Mouse (Mus musculus) spleen, postnatal 14 days (tissue): ENCODE data around the gene Olfr62.

ENCODE experiments used
- DNase-seq, 2 experiments: peaks; one replicate each; pipeline ENCODE4 v3.0.0; 2021 to 2022; ENCODE audit warnings: low spot score in 2 of 2

Olfr62 gene

DNA sequence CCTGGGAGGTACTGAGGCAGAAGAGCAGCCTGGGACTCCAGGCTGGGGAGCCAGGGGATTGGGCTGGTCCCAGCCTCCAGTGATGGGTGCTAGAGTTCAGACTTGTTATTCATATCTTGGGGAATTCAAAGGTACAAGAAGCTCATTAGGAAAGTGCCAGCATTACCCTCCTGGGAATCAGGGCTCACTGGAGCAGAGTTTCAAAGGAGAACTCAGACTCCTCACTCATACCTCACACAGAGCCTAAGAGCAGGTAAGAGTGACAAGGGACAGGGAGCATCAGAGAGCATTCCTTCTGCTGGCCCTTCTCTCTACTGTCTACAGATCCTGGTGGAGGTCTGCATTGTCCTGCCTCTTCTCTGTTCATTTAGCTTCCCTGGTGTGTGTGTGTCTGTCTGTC is at the start of gene Olfr62:
Olfr62 (plus strand) TSS at position 301 of the 400 bp plus-strand sequence.
- DNase-seq = no peak

DNA sequence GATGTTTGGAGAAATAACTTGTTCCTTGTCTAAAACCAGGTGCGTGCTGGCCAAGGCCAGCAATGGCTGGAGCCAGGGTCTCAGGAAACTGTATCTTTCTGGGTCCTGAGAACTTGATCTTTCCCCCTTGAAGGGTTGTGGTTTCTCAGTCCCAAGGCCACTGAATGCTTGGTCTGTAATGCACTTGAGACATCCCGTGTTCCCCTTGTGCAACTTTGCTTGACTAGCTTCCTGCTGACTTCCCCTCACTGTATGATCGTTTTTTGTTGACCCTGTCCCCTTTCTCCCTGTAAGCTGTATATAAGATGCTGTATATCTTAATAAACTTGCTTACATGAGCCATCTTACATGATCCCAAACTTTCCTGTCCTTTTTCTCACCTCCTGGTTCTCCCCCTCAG is 48.9 kb upstream of the Olfr62 start:
- DNase-seq = no peak

DNA sequence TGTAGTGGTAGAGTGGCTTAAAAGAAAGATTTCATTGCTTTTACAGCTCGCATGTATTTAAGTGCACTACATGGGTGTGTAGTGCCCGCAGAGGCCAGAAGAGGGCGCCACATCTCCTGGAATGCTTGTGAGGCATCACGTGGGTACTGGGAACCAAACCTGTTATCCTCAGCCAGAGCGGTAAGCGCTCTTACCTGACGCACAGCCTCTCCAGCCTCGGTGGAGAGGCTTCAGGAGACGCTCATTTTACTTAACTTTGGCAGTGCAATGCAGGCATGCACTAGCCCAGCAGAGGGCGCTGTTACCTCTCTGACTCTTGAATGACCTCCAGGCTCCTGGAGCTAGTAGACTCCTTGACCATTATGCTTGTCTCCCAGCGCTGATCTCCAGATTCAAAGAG is 46.1 kb upstream of the Olfr62 start:
- DNase-seq = peak in 1 of 2 experiments; percentile 28

DNA sequence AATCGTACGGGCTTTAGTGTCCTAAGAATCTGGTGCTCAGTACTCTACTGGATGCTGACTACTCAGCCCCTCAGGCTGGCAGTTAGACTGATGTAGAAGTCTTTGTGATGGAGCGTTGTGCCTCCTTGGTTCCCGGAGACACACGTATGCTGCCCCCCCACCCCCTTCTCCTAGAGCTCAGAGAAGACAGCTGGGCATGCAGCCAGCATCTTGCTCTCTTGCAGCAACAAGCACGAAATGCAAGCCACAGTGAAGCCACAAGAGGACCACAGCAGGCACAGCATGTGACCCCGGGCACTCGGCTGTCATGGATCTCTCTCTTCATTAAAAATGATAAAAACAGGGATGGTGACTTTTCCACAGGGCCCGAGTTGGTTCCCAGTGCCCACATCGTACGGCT is 43.3 kb upstream of the Olfr62 start:
- no peak for DNase-seq

DNA sequence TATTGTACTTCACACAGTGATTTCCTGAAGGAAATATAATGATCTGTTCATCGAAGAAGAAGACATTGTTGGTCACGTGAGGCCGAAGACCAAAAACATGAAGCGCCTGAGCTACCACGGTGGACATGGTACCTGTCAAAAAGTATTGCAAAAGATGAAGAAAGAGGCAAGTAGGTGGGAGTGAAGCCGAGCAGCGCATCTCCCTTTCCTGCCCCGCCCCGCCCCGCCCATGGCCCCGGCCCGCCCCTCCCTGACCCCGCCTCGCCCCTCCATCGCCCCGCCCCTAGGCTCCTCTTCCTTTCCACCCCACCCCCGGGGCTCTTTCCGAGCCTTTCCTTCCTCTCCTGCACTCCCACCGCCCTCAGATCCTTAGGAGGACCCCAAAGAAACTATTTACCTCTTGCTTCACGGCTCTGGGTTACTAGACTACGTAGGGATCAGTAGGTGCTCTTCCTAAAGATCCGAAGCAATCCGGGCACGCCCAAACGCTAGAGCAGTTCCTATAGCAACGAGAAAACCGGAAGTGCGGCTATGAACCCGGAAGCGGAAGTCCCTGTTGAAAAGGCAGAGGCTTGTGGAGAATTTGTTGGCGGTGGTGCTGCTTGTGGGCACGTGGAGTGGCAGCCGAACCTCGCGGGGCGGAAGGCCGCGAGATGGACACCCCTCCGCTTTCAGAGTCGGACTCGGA is 38.3 kb upstream of the Olfr62 start, which contains the start of the genes Cfap57 and Ebna1bp2:
Cfap57 (minus strand) TSS at position 499 of the 688 bp plus-strand sequence.
Ebna1bp2 (plus strand) TSS at position 521 of the 688 bp plus-strand sequence.
- DNase-seq = peak; percentile 70 to 84

DNA sequence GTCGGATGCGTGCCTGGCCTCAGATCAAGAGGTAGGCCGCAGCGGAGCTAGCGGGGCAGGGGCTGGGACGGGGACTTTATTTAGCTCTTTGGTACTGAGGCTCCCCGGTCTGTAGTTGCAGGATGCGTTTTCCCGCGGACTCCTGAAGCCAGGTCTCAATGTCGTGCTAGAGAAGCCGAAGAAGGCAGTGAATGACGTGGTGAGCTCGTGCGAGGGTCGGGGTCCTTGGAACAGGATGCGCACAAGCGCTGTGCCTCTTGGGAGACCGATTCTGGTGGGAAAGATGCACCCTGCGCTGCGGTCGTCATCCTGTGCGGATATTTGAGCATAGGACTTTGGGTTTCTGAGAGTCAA is 37.8 kb upstream of the Olfr62 start:
- no peak for DNase-seq

DNA sequence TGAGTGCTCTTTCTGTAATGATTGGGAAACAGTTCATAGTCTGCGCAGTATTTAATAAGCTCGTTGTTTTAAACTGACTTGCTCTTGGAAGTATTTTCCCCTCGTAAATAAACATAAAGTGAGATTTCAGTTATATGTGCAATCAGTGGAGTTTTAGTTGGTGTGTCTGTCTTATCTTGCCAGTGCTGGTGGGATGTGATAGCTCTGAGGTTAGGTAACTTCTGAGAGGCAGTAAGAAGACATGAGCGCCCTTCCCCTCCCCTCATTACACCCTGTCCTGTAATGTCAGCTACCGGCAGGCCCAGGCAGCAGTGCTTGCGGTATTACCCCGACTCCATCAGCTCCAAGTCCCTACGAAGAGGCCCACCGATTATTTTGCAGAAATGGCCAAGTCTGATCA is 37.0 kb upstream of the Olfr62 start:
- DNase-seq = no peak

DNA sequence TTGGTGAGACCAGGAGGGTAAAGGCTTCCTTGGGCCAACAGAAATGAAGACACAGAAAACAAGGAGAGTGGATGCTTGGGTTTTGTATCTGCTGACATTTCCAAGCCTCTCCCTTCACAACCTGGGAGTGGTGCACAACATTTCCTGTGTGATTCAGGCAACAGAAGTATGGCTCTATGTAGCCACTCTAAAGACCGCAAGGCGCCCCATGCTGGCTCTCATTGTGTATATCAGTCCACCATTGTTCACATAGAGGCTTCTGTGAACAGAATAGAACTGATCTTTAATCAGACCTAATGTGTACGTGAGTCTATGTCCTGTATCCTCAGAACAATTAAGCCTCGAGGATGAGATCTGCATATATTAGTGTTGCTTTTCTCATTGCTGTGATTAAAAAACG is 28.5 kb upstream of the Olfr62 start:
- DNase-seq = no peak

DNA sequence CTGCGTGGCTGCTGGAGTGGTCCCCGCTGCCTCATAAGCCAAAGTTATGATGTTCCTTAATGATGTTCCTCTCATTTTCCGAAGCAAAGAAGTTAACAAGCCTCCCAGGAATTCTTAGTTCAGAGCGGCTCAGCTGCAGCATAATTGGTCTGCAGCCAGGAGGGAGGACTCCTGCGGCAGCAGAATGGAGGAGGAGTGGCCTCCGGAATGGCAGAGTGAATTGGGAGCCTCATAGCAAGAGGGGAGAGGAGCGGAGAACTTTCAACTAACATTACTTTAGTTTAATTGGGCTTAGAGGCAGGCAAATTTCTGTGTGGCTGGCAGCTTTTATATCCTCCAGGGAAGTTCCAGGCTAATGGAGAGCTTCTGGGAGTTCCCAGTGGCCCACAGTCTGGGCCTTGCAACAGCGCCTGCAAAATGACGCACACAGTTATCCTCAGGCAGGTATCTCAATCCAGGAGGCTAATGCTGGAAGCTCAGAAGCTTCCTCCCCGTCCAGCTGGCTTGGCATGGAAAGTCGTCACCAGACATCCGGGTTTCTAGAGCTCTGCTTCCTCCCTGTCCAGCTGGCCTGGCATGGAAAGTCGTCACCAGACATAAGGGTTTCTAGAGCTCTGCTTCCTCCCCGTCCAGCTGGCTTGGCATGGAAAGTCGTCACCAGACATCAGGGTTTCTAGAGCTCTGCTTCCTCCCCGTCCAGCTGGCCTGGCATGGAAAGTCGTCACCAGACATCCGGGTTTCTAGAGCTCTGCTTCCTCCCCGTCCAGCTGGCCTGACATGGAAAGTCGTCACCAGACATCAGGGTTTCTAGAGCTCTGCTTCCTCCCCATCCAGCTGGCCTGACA is 16.2 kb upstream of the Olfr62 start:
- no peak for DNase-seq

DNA sequence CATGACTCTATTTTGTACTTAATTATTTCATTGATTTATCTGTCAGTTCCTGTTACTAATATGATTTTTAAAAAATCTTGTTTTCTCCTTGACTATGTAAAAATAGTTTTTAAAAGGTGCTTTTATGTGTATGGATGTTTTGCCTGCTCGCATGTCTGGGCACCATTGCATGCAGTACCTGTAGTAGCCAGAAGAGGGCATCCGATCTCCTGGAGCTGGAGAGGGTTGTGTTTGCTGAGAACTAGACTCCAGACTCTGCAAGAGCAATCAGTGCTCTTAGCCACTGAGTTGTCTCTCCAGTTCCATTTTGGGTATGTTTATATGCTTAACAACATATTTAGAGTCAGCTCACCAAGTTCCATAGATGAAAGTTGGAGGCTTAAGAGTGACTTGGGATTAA is 13.5 kb upstream of the Olfr62 start:
- DNase-seq = peak in 1 of 2 experiments; percentile 52

DNA sequence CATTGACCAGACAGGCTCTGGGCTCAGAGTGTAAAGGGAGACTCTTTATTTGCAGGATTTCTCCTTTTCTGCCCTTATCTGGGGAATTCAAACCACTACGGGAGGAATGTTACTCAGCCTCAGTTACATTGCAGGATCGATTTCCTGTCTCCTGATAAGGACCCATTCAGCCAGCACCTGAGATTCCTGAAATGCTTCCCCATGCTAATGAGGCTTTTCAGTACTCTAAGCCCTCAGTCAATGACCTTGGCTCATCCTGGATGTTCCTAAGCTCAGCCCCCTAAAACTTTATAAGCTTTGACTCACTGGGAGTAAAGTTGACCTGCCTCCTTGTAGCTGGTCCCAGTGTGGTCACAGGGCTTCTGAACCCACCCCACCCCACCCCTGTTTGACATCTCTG is 28.3 kb downstream of the Olfr62 start:
- DNase-seq = no peak

DNA sequence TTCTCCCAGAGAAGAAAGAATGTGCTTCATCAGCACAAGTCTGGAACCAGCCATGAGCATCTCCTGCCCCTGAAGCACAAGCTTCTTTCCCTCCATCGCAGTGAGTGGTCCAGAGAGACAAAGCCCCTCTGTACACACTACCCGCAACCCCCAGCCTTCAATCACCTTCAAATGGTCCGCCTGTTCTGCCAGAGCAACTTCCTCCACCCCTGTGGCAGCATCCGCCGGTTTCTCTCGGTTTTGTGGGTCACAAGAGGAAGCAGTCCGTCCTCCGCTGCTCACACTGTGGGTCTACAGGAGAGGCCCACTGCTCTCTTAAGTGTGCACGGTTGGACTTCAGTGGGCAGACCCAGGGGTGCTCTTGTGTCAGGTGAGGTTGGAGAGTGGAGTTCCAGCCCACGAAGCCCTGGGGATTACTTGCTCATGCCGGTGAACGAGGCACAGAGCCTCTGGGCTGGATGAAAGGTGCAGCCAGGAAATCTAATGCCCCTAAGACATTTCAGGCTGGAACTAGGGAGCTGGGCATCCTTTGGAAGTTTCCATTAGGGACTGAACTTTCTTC is 33.7 kb downstream of the Olfr62 start, which contains the start of gene Olfr1342:
Olfr1342 (minus strand) TSS at position 345 of the 562 bp plus-strand sequence.
- DNase-seq = no peak

DNA sequence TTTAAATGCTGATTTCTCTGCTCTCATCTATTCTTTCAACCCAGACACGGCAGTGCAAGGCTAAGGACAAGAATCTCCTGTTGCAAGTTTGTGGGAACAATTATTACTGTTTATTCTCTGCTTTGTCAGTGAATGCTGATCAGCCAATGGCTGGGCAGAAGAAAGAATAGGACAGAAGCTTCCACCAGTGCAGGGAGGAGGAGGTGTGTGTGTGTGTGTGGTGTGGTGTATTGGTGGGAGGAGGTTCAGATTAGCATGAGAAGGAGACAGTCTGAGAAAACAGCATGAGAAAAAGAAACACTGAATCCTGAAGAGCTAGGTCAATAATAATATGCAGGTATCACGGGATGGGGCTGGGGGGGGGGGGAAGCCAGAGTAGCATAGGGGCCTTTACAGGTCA is 35.1 kb downstream of the Olfr62 start:
- no peak for DNase-seq

DNA sequence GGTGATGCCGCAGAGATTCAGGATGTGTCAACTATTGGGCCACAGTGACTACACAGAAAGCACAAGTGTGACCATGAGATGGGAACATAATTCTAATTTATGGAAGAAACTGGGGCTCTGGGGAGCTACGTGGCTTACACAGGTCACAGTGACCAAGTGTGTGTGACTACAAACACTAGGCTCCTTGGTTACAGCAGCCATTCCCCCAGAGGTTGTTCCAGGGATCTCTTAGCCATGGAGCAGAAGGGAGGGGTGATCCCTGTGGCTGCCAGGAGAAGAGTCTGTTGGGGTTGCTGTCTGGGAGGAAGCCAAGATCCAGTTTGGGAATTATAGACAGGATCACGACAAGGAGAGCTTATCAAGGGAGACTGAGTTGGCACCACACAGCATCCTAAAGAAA is 44.5 kb downstream of the Olfr62 start, which contains the start of gene Olfr1341:
Olfr1341 (plus strand) TSS at position 301 of the 400 bp plus-strand sequence.
- DNase-seq = no peak

DNA sequence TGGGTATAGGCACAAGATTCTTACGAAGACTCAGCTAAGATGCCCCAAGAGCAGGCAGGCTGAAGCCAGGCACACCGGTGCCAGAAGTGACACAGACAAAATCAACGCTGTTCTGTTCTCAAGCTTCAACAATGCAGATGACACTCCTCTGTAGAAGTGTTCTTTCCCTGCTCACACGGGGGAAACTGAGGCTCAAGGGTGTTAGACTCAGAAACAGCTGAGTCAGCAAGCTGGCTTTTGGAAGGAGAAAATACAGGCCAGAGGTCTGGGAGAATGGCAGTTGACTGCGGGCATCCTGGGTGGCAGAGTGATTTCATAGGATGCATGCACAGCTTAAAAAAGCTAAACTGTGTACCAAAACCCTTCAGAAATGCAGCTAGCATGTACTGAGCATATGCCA is 49.3 kb downstream of the Olfr62 start:
- DNase-seq = no peak

DNA sequence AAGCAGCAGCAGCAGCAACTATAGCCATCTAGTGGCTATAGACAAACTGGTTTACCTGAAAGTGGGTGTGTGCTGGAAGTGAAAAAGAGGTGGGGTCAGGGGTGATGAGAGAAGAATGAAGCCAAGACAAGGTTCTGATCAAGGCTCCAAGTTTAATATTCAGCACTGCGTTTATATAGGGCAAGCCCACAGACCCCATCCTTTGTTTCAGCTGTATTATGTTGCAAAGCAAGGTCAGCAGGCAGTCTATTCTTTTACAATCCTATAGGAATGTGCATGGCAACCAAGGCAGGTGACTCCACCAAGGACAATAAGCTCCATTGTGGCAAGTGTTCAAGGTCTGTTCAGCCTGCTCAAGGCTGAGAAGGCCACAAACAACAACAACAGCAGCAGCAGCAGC is 52.9 kb downstream of the Olfr62 start:
- DNase-seq = no peak
